Mouse (Mus musculus) cerebellum, adult 2 months (tissue): ENCODE measurements around the gene Flnb. TPM values are rescaled to one million over a fixed set of nuclear protein-coding genes. Genes with fewer than 3 reads are reported as not detected.
A peak's percentile ranks its signal among the peaks of the same experiment; 100 is the strongest.

ENCODE experiments used
- DNase-seq, 2 experiments: peaks; one replicate each; pipeline ENCODE4 v3.0.0; 2021
- H3K27ac ChIP-seq: fragments of 200-500 bp; 2 replicates; pipeline ENCODE4 v1.5.1; 2012; ENCODE audit warnings: low read length, control low read depth, inconsistent platforms; ENCODE audit not compliant: insufficient read depth
- H3K27me3 ChIP-seq: fragments of 200-500 bp; 2 replicates; pipeline ENCODE4 v1.6.1; 2012; ENCODE audit warnings: inconsistent platforms, mild to moderate bottlenecking, low read length, moderate library complexity; ENCODE audit not compliant: control insufficient read depth, insufficient read depth
- H3K4me1 ChIP-seq: fragments of 200-500 bp; 2 replicates; pipeline ENCODE4 v1.6.1; 2011; ENCODE audit warnings: low read length; ENCODE audit not compliant: control insufficient read depth, insufficient read depth
- H3K4me3 ChIP-seq: fragments of 200-500 bp; replicated peaks from 2 replicates; pipeline ENCODE3; 2011; ENCODE audit warnings: mild to moderate bottlenecking, low read depth, low read length, control low read depth; ENCODE audit not compliant: insufficient read depth
- CTCF ChIP-seq: fragments of 200-500 bp; IDR thresholded peaks from 2 replicates; pipeline ENCODE4 v1.5.1; 2011; ENCODE audit warnings: low read depth, mild to moderate bottlenecking, control low read depth, low read length, moderate library complexity, borderline replicate concordance; ENCODE audit not compliant: insufficient read depth
- POLR2A ChIP-seq: fragments of 200-500 bp; IDR thresholded peaks from 2 replicates; pipeline ENCODE4 v1.6.1; 2011; ENCODE audit warnings: low read length, control low read depth, borderline replicate concordance; ENCODE audit not compliant: insufficient read depth
- WGBS: fragments of 180-500 bp; shearing (Covaris S2); methylation state at CpG from one replicate; pipeline ENCODE4 v1.1.7; 2018; 5-methylcytosine and 5-hydroxymethylcytosine counted together
- polyA plus RNA-seq: library from polyadenylated mRNA; depleted of rRNA; stranded (reverse); fragments of >200 nt; gene quantifications from 2 replicates; pipeline ENCODE4 v1.2.3, GENCODE M21; 2012; rRNA removed

The Flnb gene
- 32.7 and 33.0 TPM in 2 replicates for polyA plus RNA-seq

- peak within 1 kb of the TSS; percentile 62 for H3K4me3 ChIP-seq
- 0 out of 2 replicates have a peak within 1 kb of the TSS, but pooled peaks have one; percentile 10 for H3K27ac ChIP-seq
- DNase-seq, result peak; percentile 95 to 98
- TF ChIP-seq POLR2A, result peak; percentile 92
- peak; percentile 98 for TF ChIP-seq CTCF
- 1% methylated on average over 49 of the region's 49 CpGs for WGBS
- no peaks in the 10 kb centered on the region for H3K27me3 ChIP-seq
- H3K4me1 ChIP-seq, result peaks cover 5% of the 10 kb centered on the region; the same call in 1 of the 2 replicates
Observed at GRCm38 (mm10) chr14:7817770-7818462, at the start of gene Flnb. TSS of gene Flnb (plus strand) at chr14:7817957.

DNA sequence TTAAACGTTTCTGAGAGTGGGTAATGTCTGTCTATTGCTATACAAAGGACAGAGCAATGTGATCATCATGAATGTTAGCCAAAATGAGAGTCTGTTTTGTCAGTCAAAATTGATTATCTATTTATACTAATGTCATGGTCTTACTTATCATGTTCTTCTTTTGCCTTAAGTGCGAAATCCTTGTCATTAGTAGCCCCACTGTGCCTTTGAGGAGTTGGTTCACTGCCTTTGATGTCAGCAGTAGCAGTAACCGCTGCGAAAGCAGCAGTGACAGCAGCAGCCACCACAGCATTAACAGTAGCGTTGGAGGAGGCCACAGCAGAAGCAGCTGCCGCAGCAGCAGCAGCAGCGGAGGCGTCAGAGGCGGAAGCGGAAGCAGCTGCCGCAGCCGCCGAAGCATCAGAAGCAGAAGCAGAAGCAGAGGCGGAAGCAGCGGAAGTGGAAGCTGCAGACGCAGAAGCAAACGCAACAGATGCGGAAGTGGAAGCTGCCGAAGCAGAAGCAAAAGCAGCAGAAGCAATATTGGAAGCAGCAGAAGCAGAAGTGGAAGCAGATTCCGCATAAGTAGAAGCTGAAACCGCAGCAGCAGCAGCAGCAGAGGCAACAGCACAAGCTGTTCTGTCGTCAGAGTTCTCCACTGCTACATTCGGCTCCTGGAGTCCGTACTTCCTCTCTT, 43.9 kb upstream of the Flnb start:
- peak overlapping the region; percentile 59 for H3K4me3 ChIP-seq
- no peaks in the 10 kb centered on the region for H3K4me1 ChIP-seq
- no peak for DNase-seq
- H3K27ac ChIP-seq, result no peak overlapping the region
- H3K27me3 ChIP-seq, result no peaks in the 10 kb centered on the region
- 40% methylated on average over 24 of the region's 24 CpGs for WGBS
- TF ChIP-seq POLR2A, result no peak

- Histone ChIP-seq H3K4me1 (no peaks in the 10 kb centered on the region), H3K27me3 (no peaks in the 10 kb centered on the region), H3K4me3 (no peak overlapping the region), H3K27ac (no peak overlapping the region)
- TF ChIP-seq POLR2A, result no peak
- TF ChIP-seq CTCF, result no peak
- no peak for DNase-seq
- WGBS, result 61% methylated on average over 13 of the region's 13 CpGs
Observed at GRCm38 (mm10) chr14:7786073-7786472, 31.7 kb upstream of the Flnb start.

DNA sequence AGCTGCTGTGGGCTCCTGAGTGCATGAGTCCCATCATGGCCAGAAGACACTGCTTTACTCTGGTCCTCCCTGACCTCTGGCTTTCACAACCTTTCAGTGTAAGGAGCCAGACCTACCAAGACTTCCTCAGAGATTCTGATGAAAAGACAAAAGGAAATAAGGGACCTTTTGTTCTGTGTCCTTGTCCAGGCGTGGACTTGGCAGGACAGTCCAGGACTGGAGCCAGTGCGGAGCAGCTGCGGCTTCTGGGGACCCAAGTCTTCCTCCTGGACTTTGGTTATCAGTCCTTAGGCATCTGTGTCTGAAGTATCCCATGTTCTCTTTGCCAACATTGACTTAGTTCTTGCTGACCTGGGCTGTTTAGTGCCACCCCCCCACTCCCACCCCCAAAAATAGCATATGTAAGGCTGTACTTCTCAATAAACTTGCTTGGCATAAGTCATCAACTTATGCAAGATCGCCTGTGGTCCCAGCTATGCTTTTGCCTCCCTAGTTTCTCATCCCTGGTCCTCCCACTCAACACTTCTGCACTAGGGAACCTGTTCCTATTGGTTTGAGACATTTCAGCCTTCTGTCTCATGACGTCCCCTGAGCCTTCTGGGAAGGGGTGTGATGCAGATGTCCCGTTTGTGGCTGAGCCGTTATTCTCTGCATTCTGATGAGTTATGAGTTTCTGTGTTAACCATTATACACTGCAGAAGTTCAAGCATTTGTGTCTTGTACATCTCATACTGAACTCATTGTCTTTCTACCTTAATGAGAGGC, 28.3 kb upstream of the Flnb start:
- H3K4me3 ChIP-seq, result no peak overlapping the region
- 0 out of 2 replicates have a peak, but pooled peaks cover 4% of the 10 kb centered on the region for H3K4me1 ChIP-seq
- DNase-seq, result no peak
- no peak overlapping the region for H3K27ac ChIP-seq
- TF ChIP-seq POLR2A, result no peak
- TF ChIP-seq CTCF, result no peak
- 74% methylated on average over 7 of the region's 7 CpGs for WGBS
- no peaks in the 10 kb centered on the region for H3K27me3 ChIP-seq

- Histone ChIP-seq H3K27ac (no peak overlapping the region), H3K4me3 (no peak overlapping the region), H3K4me1 (0 out of 2 replicates have a peak, but pooled peaks cover 4% of the 10 kb centered on the region), H3K27me3 (no peaks in the 10 kb centered on the region)
- DNase-seq, result no peak
- WGBS, result 21% methylated on average over 19 of the region's 19 CpGs
- no peak for TF ChIP-seq POLR2A
- TF ChIP-seq CTCF, result no peak
Observed at GRCm38 (mm10) chr14:7791061-7791531, 26.7 kb upstream of the Flnb start.

DNA sequence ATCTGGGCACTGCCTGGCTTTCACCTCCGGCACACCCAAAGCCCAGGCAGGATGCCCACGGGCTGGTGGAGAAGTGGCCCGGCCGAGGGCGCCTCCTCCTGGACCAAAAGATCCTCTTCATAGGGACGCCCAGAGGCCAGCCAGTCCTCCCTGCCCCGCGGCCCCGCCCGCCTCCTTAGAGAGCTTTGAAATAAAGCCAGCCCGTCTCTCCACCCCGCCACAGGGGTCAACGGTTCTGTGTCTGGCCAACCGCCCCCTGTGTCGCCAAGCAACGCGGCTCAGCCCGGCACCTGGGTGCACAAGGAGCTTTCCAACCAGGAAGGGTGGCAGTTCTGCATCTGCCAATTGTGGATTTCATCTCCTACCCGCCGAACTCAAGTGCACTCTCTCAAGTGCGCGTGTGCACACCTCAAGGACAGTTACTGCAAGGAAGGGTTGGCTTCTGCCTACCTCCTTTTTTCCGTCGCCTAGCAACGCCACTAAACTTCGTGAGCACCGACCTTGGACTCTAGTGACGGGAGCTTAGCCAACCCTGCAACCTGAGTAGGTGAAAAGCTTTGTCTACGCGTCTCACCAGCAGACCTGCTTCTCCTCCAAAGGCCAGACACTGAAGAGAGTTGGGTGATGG, 26.1 kb upstream of the Flnb start, which contains the start of gene Gm26661:
Gene Gm26661 (plus strand): TSS at position 56 of the 628 bp plus-strand sequence.
- no peaks in the 10 kb centered on the region for H3K27me3 ChIP-seq
- no peak for TF ChIP-seq POLR2A
- no peak; the same call in 1 of the 2 replicates for TF ChIP-seq CTCF
- H3K27ac ChIP-seq, result no peak within 1 kb of the TSS

GRCm38 (mm10) chr14:7795961-7796360, 21.8 kb upstream of the Flnb start:
- Histone ChIP-seq H3K4me1 (0 out of 2 replicates have a peak, but pooled peaks cover 4% of the 10 kb centered on the region), H3K27me3 (no peaks in the 10 kb centered on the region; the same call in 1 of the 2 replicates), H3K4me3 (no peak overlapping the region), H3K27ac (no peak overlapping the region)
- 97% methylated on average over 4 of the region's 4 CpGs for WGBS
- DNase-seq, result no peak
- no peak for TF ChIP-seq CTCF
- TF ChIP-seq POLR2A, result no peak

More for the DNA sequence above, 26.1 kb upstream of the Flnb start, which contains the start of gene Gm26661:
- DNase-seq, result peak; percentile 50 to 56
- Histone ChIP-seq H3K4me3 (peak within 1 kb of the TSS; percentile 38), H3K4me1 (0 out of 2 replicates have a peak, but pooled peaks cover 4% of the 10 kb centered on the region)
- WGBS, result 3% methylated on average over 30 of the region's 30 CpGs
